Mouse (Mus musculus): ENCODE data around the gene Pde4b. TPM values are rescaled to one million over a fixed set of nuclear protein-coding genes. Genes with fewer than 3 reads are reported as not detected.

Pde4b gene
- total RNA-seq, 1 experiment from 2014 or later: 214 TPM

DNA sequence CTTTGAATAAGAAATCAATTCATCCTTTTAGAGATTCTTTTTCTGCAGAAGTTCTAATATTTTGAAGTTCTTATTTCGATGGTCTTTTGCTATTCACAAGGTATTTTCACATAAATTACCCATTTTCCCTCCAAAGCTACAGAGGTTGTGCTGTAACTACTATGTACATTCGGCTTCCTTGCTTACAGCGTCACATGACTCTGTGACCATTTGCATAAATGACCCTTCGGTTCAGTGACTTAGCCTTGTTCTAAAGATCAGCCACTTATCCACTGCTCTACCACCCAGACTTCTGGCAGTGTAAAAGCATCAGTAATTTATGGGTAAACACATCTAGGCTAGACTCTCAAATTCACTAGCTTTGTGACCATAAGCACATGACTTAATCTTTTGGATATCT is 327.3 kb downstream of the Pde4b start:
- no peak for ATAC-seq (replicated peaks in 1 of 2; ENCODE audit: insufficient read depth in 1 of 2, low FRiP score in 2 of 2, low TSS enrichment in 1 of 2, low read depth in 1 of 2, poor library complexity in 2 of 2, severe bottlenecking in 2 of 2)

DNA sequence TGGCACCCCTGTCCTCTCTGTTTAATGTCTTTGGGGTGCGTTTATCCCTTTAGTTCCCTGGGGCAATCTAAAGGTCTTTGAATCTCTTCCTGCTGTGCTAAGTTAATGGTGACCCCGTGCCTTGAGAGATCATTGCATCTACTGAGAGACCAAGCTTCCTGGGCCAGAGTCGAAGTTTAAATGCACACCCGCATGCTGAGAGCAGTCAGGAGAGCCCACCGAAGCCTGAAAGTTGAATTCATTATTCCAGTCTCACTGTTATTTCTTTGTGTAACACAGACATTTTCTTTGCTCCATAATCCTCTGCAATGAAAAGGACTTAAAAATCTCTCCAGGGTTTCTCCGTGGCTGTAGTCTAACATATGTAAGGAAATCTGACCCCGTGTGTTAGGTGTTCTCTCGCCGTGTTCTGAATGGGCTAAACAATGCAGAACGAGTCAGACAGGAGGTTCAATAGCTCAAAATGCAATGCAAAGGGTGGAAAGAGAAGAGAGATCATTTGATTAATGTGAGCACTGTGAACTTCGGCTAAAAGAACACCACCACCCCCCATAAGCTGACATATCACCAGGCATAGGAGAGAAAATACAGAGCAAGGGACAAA is 333.6 kb downstream of the Pde4b start:
- no peak for ATAC-seq (replicated peaks in 1 of 2; ENCODE audit: insufficient read depth in 1 of 2, low FRiP score in 2 of 2, low TSS enrichment in 1 of 2, low read depth in 1 of 2, poor library complexity in 2 of 2, severe bottlenecking in 2 of 2)

DNA sequence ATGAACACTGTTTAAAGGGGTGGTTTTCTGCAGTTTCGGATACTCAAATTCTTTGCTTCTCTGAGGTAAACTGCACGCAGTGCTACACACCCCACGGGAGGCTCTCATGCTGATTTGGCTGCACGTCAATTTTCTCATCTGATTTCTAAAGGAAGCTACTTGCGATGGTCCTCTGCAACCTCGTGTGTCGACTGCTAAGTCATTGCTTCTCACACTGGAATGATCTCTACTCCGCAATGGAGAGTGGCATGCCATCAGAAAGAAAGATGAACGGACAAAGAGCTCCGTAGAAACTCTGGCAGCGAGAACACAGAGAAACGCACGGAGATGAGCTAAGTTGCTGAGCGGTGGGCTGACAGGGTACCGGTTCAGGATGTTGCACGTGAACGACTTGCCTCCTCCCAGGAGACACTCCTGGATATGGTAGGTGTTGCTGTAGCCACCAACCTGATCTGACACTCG is 334.1 kb downstream of the Pde4b start:
- ATAC-seq (replicated peaks in 1 of 2; ENCODE audit: insufficient read depth in 1 of 2, low FRiP score in 2 of 2, low TSS enrichment in 1 of 2, low read depth in 1 of 2, poor library complexity in 2 of 2, severe bottlenecking in 2 of 2): no peak

DNA sequence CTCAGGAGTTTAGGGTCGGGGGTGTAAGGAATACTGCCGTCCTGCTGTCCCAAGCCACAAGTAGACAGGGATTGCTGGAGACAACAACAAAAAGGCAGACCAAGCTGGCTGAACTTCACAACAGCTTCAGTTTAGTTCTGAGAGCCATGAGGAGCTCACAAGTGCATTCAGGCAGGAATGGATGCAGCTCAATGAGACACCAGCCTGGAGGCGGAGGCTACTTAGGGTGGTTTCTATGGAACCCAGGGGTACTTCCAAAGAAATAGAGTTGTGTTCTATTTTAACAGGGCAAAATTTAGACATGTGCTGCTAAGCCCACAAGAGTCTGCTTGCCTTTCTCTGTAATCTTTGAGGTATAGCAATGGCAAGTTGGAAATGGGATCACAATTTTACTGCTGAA is 336.8 kb downstream of the Pde4b start:
- ATAC-seq (replicated peaks in 1 of 2; ENCODE audit: insufficient read depth in 1 of 2, low FRiP score in 2 of 2, low TSS enrichment in 1 of 2, low read depth in 1 of 2, poor library complexity in 2 of 2, severe bottlenecking in 2 of 2): no peak

DNA sequence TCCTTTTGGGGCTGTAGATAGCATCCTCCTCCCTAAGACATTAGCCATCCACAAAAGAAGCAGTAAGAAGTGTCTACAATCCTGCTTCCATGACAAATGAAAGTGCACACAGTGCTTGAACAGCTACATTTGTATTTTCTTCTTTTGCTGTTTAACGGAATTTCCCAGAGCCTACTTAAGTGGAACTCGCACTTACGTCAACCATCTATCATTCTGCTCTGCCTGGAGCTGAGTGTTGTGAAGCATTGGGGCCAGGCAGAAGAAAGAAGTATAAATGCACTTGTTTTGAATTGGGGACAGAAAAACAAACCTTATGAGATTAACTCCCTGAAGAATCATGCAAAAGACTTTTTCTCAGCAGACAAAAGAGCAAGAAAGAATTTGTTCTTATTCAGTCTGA is 338.1 kb downstream of the Pde4b start:
- no peak for ATAC-seq (replicated peaks in 1 of 2; ENCODE audit: insufficient read depth in 1 of 2, low FRiP score in 2 of 2, low TSS enrichment in 1 of 2, low read depth in 1 of 2, poor library complexity in 2 of 2, severe bottlenecking in 2 of 2)

DNA sequence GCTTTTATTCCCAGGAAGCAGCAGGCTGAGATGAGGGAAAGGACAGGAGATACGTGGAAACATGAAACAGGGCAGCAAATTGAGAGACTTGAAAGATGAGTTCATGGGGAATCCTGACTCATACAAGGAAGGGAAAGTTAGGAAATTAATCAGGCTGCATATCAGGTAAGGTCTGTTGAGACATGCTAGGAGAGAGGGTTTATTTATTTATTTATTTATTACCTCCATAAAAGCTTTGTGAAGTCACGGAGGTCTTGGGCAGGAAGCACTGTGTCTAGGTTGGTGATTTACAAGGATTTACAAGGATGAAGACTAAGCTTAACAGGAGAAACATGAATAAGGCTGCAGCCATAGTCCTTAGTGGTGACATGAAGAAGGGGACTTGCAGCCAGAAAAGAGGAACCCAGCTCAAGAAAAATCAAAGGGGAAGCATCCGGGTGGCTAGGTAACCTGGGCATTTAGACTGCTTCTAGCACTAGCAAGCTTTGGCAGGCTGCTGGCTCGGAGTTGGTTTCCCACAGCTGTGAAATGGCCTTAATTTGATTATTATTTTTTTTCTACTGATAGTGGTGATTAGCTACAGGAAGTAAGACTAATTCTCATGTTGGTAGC is 342.5 kb downstream of the Pde4b start:
- ATAC-seq (replicated peaks in 1 of 2; ENCODE audit: insufficient read depth in 1 of 2, low FRiP score in 2 of 2, low TSS enrichment in 1 of 2, low read depth in 1 of 2, poor library complexity in 2 of 2, severe bottlenecking in 2 of 2): peak; percentile 87 to 96

DNA sequence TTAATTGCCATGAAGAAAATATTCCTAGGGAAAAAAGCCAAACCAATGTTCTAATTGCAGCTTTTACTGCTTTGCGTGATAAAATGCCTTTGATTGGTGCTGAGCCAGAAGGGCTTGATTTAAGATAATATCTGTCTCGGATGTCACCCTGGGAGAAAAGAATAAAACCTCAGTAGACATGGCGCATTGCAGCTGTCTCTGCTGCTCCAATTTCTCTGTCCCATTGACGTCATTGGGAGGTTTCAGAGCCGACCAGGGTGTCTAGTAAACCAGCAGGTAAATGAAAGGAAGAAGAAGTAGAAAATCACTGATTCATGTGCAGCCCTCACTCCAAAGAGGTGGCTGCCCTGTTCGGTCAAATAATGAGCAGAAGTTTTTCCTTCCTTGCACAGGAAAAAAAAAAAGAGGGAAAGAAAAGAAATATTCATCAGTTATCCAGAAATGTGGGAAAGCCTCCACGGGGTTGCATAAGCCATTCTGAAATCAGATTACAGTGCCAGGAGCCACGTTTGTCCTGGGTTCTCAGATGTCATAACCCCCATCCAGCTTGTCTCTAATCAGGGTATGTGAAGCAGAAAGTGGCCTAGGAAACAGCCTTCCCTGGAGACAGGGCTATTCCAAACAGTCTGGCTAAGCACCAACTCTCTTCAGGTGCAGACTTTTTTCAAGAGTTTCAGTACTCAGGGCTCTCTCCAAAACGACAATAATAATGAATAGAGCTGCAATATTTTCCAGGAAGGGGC is 344.9 kb downstream of the Pde4b start:
- ATAC-seq (replicated peaks in 1 of 2; ENCODE audit: insufficient read depth in 1 of 2, low FRiP score in 2 of 2, low TSS enrichment in 1 of 2, low read depth in 1 of 2, poor library complexity in 2 of 2, severe bottlenecking in 2 of 2): no peak

DNA sequence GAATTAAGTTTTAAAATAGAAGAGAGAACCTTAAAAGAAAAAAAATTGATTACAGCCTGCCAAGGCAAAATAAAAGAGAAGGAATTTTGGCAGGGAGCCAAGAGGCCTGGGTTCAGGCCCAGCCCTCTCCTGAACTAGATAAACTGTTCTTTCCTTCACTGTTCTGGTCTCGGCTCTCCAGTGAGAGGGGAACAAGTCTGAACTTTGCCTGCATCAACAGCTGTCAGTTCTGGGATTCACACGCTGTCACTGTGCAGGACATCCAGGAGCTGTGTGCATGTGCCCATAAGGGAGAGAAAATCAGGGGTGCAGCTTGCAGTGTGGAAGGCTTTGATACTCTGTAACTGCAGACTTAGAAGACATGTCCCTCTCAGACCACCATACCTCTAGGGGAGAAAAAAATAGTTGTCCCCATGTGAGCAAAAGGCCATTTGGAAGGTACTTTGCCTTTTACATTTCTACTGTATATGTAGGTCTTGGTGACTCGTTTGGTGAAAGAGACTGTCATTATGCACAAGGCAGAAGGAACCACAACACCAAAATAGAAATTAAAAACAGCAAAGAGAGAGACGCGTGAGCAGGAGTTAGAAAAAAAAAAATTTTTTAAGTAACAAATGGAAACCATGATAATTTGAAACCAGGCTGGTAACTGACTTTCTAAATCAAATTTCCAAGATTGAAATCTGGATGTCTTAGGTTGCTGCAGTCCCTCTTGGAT is 352.2 kb downstream of the Pde4b start:
- no peak for ATAC-seq (replicated peaks in 1 of 2; ENCODE audit: insufficient read depth in 1 of 2, low FRiP score in 2 of 2, low TSS enrichment in 1 of 2, low read depth in 1 of 2, poor library complexity in 2 of 2, severe bottlenecking in 2 of 2)

DNA sequence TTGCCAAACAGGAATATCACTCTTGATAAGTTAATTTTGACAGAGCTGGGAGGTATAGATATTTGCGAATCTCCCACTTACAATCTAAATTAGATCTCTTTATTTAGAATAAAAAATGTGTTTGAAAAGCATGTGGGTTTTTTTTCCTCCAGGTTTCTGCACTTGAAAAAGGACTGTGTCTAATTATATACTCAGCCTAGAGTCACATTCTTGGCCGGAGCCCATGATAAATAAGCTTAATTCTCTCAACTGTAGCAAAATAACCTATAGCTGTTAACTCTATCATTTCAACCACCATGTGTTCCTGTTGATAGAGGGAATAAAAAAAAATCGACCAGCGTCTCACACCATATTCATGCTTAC is 352.8 kb downstream of the Pde4b start:
- ATAC-seq (replicated peaks in 1 of 2; ENCODE audit: insufficient read depth in 1 of 2, low FRiP score in 2 of 2, low TSS enrichment in 1 of 2, low read depth in 1 of 2, poor library complexity in 2 of 2, severe bottlenecking in 2 of 2): no peak

DNA sequence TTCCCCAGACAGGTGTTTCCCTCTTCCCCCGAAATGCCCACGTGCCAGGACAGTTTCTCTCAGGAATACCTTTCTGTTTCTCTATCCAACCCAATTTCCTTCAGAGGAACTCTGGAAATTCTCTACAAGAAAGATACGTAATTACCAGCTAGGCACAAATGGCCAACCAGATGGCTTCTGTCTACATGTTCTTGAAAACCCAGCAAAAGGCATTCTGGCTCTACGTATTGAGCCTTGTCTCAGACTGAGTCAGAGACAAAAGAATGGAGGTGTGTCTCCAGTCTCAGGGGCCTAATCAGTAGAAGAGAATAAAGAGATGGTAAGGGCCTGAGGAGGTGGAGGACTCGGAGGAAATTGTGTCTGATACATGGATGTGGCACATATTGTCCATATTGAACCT is 356.2 kb downstream of the Pde4b start:
- no peak for ATAC-seq (replicated peaks in 1 of 2; ENCODE audit: insufficient read depth in 1 of 2, low FRiP score in 2 of 2, low TSS enrichment in 1 of 2, low read depth in 1 of 2, poor library complexity in 2 of 2, severe bottlenecking in 2 of 2)

DNA sequence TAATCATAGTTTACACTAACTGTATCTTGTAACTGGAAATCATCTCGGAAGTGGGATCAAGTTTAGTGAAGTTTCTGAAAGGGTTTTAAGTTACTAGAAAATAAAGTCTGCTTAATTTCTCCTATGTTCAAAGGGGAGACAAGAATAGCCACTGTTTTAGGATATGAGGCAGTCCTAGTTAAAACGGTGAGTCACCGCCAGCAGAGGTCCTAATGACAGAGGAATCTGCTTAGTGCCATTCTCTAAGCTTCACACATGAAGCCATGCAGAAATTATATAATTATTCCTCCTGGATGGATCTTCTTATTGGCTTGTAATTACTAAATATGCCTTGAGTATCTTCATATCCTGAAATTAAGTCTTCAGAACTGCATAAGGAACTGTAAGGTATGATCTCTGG is 357.2 kb downstream of the Pde4b start:
- no peak for ATAC-seq (replicated peaks in 1 of 2; ENCODE audit: insufficient read depth in 1 of 2, low FRiP score in 2 of 2, low TSS enrichment in 1 of 2, low read depth in 1 of 2, poor library complexity in 2 of 2, severe bottlenecking in 2 of 2)

DNA sequence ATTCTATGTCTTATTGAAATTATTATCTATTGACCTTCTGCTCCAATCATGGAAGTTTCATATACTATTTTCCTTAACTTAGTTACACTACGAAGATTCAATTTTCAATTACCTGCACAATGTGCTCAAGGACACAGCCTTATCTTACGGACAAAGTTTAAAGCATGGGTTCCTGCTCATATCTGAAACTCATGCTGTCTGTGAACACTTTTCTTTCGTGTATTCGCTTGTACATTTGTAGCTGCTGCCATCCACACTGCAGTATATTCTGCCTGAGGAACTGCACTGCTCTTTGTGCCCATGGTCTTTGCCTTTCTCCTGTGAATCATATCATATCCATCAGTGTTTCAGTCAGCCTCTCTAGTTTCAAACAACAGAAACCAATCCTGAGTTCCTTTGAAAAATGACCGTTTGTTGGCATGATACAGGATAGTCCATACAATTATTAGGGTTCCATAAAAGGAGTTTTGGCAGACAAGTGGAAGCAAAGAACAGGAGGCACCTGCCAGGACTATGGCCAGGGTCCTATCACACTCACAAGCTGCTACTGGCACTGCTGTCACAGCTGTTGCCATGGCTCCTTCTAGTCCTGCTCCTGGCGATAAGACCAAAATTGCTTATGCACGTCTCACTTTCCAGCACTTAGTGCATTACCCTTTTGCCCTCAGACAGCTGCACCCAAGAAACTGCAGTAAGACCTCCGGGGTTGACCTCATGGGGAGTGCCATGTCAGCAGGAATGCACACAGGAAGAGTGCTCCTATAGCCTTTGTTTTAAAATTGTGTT is 359.0 kb downstream of the Pde4b start:
- no peak for ATAC-seq (replicated peaks in 1 of 2; ENCODE audit: insufficient read depth in 1 of 2, low FRiP score in 2 of 2, low TSS enrichment in 1 of 2, low read depth in 1 of 2, poor library complexity in 2 of 2, severe bottlenecking in 2 of 2)

DNA sequence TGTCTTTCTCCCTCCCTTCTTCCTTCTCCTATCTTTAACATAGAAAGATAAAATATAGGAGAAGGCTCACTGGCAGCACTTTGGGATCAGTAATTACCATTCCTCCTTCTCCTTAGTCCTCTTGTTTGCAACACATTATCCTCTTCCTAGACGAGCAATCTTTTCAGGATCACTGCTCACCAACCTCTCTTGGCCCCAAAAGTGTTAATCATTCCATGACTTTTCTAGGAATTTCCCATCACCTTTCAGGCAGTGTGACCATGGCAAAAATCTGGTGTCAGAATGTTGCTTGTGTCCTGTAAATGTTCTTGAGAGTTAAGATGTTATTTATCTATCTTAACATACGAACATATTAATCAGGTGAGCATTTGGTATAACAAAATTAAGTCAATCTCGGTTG is 369.1 kb downstream of the Pde4b start:
- ATAC-seq (replicated peaks in 1 of 2; ENCODE audit: insufficient read depth in 1 of 2, low FRiP score in 2 of 2, low TSS enrichment in 1 of 2, low read depth in 1 of 2, poor library complexity in 2 of 2, severe bottlenecking in 2 of 2): no peak

DNA sequence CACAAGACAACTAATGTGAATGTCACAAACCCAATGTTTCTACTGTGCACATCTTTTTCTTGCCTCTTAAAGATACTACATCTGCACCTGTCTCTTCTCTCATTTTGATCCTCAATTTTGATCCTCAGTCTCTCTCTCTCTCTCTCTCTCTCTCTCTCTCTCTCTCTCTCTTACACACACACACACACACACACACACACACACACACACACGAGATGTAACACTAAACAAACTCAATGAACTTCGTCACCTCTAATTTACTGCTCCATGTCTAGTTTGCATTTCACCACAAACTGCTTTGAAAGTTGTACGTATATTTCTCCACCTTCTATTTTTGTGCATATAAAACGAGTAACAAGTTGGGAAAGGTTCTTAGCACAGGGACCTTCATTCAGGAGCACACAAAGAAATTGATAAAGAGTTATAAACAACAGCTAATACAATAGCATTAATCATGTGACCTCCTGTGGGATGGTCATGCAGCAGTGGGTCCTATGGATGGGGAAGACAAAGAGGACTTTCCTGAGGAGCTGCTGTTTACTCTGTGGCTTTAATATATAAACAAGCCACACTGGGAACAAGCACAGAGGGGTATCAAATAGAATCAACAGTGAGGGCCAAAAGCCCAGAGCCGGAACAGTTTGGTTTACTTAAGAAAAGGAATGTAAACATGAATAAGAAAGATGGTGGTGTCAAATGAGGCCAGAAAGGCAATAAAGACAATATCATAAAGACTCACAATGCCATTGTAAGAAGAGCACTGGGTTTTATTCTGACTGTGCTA is 372.1 kb downstream of the Pde4b start:
- no peak for ATAC-seq (replicated peaks in 1 of 2; ENCODE audit: insufficient read depth in 1 of 2, low FRiP score in 2 of 2, low TSS enrichment in 1 of 2, low read depth in 1 of 2, poor library complexity in 2 of 2, severe bottlenecking in 2 of 2)

DNA sequence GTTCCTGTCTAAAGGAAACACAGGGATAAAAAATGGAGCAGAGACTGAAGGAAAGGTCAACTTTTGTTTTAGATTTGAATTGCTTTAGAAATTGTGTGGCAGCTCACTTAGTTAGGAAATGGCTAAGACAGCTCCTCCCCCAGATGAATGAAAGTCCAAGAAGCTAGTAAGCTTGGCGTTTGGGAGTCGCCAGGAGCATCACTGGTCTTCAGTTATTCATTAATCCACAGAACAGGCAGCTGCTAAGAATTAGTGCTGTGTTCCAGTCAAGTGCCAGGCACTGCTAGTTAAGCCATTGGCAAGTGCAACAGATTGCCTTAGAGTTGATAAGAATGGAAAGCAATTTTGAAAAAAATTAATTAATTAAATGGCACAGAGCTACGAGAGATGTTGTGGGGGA is 390.8 kb downstream of the Pde4b start:
- ATAC-seq (replicated peaks in 1 of 2; ENCODE audit: insufficient read depth in 1 of 2, low FRiP score in 2 of 2, low TSS enrichment in 1 of 2, low read depth in 1 of 2, poor library complexity in 2 of 2, severe bottlenecking in 2 of 2): no peak

DNA sequence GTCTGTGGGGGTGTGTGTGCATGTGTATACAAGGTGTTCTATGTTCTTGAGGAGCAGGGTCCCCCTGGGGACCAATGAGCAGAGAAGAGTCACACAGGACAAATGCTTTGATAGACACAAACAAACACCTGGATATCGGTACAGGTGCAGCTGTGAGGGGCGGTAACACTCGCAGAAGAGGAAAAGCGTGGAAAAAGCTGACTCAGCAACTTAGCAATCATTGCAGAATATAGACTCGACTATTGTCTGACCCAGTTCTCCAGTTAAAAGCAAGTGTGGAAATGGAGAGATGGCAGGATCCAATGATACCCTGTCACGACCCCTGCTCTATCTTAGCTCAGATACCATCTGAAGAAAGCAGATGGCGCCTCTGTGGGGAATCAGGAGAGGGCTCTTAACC is 391.5 kb downstream of the Pde4b start:
- ATAC-seq (replicated peaks in 1 of 2; ENCODE audit: insufficient read depth in 1 of 2, low FRiP score in 2 of 2, low TSS enrichment in 1 of 2, low read depth in 1 of 2, poor library complexity in 2 of 2, severe bottlenecking in 2 of 2): no peak

All from hematopoietic stem cell, adult 5-6 weeks (primary cell).